Mouse (Mus musculus): ENCODE data around the gene Cyp1a2.
A peak's percentile ranks its signal among the peaks of the same experiment; 100 is the strongest.
"Not testable (repeated sequence)": the region's sequence is repeated elsewhere in the genome, so short reads cannot be mapped to it uniquely, and the experiment has no call there.

Gene Cyp1a2

DNA sequence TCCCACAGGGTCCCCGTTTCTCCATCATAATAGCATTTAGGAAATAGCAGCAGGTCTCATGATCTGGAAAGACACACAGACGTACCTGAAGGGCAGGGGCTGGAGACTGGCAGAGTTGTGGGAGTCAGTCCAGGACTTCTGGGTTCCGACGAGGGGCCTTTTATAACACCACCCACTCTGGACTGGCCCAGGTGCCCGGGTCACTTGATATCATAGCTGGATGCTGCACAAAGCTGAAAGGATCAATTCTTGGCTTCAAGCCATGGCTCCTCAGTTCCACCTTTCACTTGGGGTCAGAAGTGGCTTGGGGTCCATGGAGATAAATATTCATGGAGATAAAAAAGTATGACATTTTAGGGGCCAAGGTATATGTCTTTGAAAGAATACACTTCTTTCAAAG, at the start of gene Cyp1a2:
TSS of gene Cyp1a2 (minus strand) at position 184 of the 400 bp plus-strand sequence.
- no peak for DNase-seq (ENCODE audit: low read depth)

DNA sequence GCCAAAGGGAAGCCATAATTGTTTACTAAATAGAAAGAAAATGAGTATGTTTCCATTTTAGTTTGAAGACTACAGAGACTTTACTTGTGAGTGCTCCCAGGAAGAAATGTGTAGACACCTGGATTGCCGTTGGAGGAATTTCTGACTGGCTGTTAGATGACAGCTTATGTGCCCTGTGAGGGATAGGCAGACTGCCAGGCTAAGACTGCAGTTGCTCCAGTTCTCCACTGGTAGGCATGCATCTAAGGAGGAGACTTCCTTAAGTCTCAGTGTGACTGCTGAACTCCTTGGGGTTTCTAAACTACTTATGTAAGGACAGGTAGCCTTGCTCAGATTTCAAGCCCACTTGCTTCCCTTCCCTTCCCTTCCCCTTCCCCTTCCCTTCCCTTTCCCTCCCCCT, 44.8 kb upstream of the Cyp1a2 start:
- no peak for DNase-seq (ENCODE audit: low read depth)

DNA sequence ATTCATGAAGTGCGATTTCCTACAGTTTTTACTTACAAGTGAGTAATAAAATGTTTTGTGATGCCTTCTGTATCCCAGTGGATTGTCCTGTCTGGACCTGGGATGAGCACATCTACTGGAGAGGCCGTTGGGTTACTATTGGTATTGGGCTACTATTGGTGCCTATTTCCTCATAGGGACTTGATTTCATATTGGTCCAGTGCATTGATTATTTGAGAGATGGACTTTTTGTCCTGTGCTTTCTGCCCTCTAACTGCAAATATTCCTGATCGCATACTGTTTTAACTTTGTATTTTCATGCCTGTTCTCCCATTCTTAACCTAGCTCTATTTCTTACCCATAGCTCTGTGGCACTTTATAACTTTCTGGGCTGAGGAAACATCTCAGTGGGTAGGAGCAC, 41.2 kb upstream of the Cyp1a2 start:
- no peak for DNase-seq (ENCODE audit: low read depth)

DNA sequence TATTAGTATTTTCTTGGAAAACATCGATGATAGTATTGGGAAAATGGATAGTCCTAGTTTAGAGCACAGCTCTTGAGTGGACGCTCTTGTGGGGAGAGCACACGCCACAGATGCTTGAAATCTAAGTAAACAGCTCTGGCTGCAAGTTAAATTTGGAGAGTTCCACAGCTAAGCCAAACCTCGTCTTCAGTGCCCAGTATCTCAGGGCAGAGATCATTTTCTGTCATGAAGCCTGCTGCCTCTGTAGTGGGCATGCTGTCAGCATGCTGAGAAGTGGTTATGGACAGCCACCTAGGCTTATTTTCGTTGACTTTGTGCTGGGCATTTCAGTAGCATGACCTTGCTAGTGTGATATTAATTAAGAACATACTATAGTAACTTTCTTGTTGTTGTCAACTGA, 40.3 kb upstream of the Cyp1a2 start:
- no peak for DNase-seq (ENCODE audit: low read depth)

DNA sequence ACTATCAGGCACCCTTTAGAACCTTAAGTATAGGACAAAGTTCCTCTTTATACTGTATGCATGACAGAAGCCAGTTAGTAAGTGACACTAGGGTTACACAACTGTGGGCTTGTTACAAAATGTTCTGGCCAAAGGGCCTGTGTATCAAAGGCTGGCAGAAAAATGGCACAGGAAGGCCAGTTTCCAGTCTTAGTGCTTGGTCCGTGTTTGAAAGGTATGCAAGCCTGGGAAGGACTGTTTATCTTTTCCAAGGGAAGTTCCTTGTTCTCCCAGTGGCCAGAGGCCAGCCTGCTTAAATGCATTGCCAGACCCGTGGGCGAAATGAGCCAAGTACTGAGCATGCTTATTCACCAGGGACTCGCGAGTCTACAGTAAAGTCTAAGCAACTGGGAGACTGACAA, 39.8 kb upstream of the Cyp1a2 start:
- DNase-seq (ENCODE audit: low read depth), result no peak

DNA sequence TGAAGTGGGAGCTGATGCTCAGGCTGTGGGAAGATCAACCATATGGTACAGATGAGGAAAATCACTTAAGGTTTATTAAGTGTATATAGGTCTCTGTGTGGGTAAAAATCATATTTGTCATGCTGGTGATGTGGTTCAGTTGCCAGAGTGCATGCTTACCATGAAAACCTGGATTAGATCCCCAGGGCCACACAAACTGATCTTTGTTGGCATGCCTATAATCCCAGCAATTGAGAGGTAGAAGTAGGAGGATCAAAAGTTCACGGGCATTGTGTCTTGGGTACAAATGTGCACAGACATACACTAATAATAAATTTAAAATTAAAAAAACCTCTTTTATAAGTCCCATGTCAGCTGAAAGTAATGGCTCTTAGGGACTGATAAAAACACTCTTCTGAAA, 38.9 kb upstream of the Cyp1a2 start:
- DNase-seq (ENCODE audit: low read depth), result no peak

DNA sequence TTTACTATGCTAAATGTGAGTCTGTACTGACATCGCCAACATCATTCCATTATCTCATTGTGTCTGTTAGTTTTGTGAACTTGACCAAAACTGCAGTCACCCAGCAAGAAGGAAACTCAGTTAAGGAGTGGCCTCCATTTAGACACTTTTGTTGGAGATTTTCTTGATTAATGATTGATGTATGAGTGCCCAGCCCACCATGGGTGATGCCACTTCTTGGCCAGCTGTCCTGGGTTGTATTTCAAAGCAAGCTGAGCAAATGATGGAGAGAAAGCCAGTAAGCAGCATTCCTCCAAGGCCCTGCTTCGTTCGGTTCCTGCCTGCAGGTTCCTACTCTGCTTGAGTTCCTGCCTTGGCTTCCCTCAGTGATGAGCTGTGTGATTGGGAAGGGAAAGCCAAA, 37.2 kb upstream of the Cyp1a2 start:
- DNase-seq (ENCODE audit: low read depth), result no peak

DNA sequence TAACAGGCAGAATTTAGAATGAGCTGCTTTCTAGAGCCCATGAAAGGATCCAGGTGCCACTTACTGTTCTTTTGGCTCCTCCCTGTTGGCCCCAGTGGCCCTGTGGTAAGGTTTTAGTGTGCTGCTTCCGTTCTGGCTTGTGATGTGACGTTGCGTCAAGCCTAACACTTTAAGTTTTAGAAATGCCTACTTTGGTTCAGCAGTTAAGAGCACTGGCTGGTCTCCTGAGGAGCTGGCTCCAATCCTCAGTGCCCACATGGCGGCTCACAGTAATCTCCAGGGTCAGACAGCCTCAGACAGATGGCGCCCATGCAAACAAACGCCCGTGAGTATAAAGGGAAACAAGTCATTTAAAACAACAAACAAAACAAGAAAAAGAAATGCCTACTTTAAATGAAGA, 34.9 kb upstream of the Cyp1a2 start:
- DNase-seq (ENCODE audit: low read depth), result no peak

DNA sequence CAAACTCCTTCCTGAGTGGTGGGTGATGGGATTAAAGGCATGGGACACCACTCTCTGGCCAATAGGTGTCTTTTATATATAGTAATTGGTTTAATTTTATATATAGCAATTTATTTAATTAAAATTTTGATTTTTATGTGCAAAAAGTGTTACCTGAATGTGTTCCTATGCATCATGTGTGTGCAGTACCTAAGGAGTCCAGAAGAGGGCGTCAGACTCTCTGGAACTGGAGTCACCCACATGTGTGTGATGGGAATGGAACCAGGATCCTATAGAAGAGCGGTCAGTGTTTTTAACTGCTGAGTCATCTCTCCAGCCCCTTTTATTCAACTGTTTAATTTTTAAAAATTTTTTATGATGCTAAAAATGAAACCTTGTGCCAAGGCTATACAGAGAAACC, 28.7 kb upstream of the Cyp1a2 start:
- no peak for DNase-seq (ENCODE audit: low read depth)

DNA sequence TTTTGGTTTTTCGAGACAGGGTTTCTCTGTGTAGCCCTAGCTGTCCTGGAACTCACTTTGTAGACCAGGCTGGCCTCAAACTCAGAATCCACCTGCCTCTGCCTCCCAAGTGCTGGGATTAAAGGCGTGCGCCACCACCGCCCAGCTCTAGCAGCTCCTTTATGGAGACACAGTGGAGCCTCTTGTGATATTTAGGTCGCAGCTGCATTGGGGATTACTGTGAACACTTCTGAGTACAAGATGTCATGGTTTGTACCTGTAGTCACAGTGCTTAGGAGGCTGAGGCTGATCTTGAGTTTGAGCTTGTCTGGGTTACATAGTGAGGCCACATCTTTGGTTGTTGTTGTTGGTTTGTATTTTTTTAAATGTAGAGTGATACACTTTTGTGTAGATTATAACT, 26.7 kb upstream of the Cyp1a2 start:
- not testable (repeated sequence) for DNase-seq (ENCODE audit: low read depth)

DNA sequence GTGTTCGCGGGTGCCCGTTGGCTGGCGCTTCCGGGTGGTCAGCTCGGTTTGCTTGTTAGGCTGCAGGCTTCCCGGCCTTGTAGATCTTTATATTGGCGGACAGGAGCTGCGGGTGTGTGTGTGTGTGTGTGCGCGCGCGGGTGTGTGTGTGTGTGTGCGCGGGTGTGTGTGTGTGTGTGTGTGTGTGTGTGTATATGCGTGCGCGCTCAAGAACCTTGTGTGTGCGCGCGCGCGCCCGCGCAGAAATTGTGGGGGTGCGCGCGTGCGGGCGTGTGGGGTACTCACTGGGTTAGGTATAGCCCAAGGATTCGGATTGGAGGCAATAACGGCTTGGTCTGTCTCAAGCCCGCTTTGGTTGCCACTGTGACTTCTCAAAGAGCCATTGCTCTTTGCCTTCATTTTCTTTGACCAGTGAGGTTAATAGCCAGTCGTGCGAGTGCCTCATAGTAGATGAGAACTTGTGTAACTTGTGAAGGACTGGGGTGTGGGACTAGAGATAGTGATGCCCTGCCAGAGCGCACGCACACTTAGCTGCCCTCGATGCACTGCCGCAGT, 25.3 kb upstream of the Cyp1a2 start:
- DNase-seq (ENCODE audit: low read depth), result peak; percentile 48

DNA sequence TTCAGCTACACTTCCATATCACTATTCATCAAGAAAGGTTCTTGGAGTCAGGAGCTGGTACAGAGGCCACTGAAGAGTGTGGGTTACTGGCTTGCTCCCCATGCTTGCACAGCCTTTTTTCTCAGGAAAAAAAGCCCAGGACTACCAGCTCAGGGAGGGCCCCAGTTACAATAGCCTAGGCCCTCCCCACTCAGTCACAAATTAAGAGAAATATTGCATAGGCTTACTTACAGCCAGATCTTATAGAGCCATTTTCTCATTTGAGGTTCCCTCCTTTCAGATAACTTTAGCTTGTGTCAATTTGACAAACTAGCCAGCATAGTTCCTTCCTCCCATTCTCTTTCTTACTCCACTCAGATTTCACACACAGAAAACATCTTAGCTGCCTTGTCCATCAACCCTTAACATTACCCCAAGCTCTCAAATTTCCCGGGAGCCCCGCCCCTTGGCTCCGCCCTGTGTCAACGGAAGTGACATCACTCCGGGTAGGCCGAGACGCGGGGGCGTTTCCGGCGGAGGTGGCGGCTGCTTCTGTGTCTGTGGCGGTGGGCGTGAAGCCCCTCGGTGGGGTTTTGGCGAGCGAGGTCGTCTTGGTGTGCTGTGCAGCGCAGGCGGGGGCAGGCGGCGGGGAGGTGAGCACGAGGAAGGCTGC, 24.7 kb upstream of the Cyp1a2 start, which contains the start of gene Edc3:
TSS of gene Edc3 (plus strand) at position 473 of the 652 bp plus-strand sequence.
- DNase-seq (ENCODE audit: low read depth), result peak; percentile 82

DNA sequence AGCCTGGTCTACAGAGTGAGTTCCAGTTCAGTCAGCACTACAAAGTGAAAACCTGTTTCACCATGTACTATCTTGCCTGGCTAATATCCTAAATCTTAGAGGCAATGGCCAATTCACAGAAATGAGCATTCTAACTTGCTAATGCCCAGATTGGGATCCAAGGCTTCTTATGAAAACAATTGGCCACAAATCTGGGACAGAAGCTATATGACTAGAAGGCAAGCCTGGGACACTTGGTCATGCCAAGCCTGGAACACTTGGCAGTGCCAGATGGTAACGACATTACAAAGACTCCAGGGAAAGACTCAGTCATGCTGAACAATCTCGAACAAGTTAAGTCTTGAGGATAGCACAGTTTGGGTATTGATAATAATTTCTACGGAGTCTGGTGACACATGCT, 23.0 kb upstream of the Cyp1a2 start:
- DNase-seq (ENCODE audit: low read depth), result no peak

DNA sequence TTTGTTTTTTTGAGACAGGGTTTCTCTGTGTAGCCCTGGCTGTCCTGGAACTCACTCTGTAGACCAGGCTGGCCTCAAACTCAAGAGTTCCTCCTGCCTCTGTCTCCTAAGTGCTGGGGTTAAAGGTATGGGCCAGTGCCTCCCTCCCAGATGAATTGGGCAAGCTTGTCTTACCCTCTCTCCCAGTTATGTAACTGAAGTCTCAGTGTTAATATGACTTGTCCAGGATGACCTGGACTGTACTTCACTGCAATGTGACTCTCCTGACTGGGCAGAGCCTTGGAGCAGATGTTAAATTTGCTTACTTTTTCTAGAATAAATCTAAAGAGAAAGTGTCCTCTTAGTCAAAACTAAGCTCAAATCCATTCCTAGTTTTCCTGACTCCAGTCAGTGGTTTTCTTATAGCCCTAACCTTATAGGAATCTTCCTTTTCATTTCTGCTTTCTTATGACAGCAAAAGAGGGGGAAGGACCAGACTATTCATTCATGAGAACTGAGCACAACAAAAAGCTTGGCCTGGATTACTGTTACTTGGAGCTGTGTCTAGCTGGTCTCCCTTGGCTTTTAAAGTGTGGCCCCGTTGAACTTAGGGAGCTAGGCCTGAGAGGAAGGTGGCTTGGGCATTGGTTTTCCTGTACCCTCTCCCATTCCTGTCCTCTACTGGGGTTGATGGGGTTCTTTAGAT, 15.1 kb upstream of the Cyp1a2 start:
- DNase-seq (ENCODE audit: low read depth), result no peak

DNA sequence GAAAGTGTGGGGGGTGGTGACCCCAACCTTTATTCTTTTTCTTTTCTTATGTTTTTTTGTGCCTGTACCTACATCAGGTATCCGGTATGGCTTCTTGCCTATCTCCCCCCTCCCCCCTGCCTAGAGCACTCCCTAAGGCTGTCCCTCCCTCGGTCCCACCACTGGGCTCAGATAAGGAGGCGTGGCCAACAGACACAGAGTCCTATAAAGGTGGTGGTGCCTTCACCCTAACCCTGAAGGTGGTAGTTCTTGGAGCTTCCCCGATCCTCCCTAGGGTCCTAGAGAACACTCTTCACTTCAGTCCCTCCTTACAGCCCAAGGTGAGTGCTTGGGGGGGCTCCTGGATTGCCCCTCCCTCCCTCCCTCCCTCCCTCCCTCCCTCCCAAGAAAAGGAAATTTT, 13.9 kb upstream of the Cyp1a2 start:
- peak; percentile 46 for DNase-seq (ENCODE audit: low read depth)

DNA sequence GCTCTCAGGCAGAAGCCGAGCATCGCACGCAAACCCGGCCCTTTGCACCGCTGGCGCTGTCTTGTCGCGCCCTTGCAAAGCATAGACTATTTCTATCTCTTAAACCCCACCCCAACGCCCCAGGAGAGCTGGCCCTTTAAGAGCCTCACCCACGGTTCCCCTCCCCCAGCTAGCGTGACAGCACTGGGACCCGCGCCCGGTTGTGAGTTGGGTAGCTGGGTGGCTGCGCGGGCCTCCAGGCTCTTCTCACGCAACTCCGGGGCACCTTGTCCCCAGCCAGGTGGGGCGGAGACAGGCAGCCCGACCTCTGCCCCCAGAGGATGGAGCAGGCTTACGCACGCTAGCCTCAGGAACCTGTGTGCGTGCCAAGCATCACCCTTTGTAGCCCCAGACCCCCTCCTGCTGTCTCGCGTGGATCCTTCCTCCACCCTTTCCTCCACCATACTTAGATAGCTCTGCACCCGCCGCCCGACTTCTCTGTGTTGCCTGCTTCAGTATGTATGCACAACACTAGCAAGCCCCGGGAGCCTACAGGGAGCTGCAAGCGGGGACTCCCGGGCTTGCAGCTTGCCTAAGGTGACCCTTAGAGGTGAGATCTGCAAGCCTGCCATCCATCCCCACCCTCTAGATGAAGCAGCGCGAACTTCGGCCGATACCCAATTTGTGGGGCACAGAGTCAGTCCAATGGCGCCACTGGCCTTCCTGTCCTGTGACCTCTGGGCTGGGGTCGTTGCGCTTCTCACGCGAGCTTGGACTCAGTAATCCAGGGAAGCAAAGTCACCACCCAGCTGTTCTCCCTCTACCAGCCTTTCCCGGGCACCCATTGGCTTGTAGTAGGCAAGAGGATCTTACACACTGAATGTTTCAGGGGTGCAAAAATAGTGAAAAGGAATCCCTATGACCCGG, 13.1 kb upstream of the Cyp1a2 start:
- DNase-seq (ENCODE audit: low read depth), result no peak

DNA sequence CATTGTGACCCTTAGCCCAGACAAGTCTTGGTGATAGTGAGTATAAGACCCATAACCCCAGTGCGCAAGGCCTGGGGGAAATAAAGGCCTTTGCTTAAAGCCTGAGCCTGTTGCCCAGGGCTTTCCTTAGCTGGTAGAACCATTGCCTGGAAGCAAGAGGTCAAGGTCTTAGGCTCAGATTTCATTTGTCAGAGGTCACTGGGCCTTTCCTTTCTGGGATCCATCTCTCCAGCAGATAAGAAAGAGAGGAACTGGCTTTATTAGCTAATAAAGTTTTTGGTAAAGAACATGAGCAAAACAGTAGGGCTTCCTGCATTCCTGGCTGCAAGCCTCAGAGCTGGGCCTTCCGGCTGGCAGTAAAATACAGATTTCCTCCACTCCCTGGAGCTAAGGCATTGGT, 10.6 kb upstream of the Cyp1a2 start:
- no peak for DNase-seq (ENCODE audit: low read depth)

DNA sequence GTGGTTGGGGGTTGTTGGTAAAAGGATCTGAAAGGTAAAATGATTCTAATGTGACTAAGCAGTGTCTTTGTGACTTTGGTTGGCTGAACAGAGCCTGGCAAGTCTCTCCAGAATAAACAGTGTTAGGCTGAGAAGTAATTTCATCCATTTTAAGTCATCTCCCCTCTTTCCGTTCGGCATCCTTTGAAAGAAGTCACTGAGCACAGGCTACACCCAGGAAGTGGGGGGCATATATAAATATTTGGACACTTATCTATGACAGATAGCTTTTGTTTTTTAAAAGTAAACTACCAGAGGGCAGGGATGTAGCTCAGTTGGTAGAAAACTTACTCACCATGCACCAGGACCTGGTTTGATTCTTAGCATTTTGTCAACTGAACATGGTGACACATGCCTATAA, 5.1 kb upstream of the Cyp1a2 start:
- no peak for DNase-seq (ENCODE audit: low read depth)

DNA sequence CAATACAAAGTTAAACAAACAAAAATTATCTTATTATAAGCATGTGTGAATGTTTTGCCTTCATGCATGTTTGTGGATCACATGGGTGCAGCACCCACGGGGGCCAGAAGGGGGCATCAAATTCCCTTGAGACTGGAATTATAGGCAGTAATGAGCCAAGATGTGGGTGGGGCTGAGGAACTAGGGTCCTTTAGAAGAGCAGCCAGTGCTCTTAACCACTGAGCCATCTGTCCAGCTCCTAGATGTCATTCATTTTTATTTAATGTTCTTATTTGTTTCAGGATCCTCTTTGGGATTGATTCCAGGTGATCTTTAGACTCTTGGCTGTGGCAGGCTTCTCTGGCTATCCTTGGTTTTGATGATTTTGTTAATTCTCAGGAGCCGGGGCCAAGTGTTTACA, 4.7 kb upstream of the Cyp1a2 start:
- peak; percentile 56 for DNase-seq (ENCODE audit: low read depth)

DNA sequence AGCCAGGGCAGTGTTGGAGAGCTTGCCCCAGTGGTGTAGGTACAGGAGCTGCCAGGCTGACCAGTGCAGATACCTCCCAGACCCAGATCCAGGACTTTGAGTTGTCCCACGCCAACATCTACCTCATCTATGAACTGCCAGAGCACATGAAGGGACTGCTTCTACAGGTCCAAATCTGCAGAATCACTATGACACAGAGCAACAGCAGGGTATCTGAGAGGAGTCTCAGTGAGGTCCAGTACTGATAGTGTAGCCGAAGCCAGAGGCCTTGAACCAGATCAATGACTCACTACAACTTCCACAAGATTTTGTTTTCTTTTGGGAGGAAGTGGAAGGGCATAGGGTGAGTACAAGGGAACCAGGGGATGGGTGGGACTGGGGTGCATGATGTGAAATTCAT, 4.2 kb upstream of the Cyp1a2 start, which contains the start of gene Cyp1a1:
TSS of gene Cyp1a1 (plus strand) at position 178 of the 400 bp plus-strand sequence.
- no peak for DNase-seq (ENCODE audit: low read depth)

DNA sequence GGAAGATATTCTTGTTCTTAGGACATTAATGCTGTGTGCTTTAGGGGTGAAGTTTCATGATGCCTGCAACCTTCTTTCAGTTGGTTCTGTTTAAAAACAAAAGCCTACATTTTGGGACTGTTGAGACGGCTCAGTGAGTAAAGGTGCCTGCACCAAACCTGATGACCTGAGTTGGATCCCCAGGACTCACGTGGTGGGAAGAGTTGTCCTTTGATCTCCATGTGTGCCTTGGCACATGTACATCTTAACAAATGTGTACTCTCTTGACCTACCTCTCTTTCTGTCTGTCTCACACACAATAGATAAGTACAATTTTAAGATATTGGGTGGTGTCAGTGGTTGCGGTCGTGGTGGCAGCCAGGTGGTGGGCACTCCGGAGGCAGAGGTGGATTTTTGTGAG, 2.5 kb upstream of the Cyp1a2 start:
- DNase-seq (ENCODE audit: low read depth), result no peak

DNA sequence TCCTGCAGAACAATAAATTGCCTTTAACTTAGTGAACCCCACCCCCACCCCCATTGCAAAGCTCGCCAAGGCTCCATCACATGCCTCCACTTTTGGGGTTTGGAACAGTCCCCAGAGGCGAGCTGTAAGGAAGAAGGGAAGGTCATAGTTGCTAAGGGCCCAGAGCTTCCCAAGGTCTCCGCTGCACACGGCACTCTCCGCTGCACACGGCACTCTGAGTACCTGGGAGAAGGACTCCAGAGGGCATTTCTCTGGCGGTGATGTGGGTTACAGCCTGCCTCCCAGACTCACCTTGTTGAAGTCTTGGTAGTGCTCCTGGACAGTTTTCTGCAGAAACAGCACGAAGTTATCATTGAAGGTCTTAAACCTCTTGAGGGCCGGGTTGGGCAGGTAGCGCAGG, 2.1 kb downstream of the Cyp1a2 start:
- no peak for DNase-seq (ENCODE audit: low read depth)

DNA sequence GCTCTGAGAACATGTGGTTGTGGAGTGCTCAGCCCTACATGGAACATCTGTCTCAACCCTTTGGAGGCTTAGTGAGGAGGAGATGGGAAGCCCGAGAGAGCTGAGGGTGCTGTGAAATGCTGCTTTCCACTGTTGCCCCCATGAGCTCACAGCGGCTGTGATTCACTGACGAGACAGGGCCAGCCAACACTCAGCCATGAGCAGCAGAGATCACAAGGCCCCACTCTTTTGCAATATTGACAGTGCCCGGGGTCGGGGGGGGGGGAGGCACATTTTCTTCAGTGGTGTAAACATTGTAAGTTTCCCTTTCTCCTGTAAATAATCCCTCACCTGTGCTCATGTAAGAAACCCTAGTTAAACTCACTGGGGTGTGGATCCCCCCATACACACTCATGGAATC, 12.0 kb downstream of the Cyp1a2 start:
- DNase-seq (ENCODE audit: low read depth), result no peak
